Comparison of ENCODE assay signal across 15 mouse cellular contexts in genomic region chr11:77903761-77904160, GRCm38 (mm10). TPM values are rescaled to one million over a fixed set of nuclear protein-coding genes. Genes with fewer than 3 reads are reported as not detected.
DNase-seq lines count a peak whose midpoint lies in the region; ATAC-seq and TF ChIP-seq lines count a peak whose summit lies in the region.
"Had no signal": no experiment of that assay in that cellular context is flagged by ENCODE, and none has a peak within 500 bp of the region (broad histone marks: within the 10 kb centered on the region; RNA-seq: fewer than 3 reads in every experiment).

No protein-coding gene starts in this region.

- ATAC-seq in hindbrain, embryonic 16.5 days = no peak
- ATAC-seq: activated CD4-positive, CD25-positive, alpha-beta regulatory T cell, adult 4 months; CD4-positive, CD25-positive, alpha-beta regulatory T cell, adult 4 months had no signal

- no peak overlapping the region for H3K4me3 ChIP-seq in heart, adult 2 months
- H3K4me3 ChIP-seq in ES-Bruce4 (ENCODE audit: low read depth, low read length) = no peak overlapping the region
- H3K4me3 ChIP-seq in hindbrain, embryonic 16.5 days (ENCODE audit: low read length) = no peak overlapping the region

- 0 out of 2 replicates have a peak, but pooled peaks have one; percentile 9 for TF ChIP-seq CTCF in heart, adult 2 months (IDR thresholded peaks at IDR 0.05)
- TF ChIP-seq CTCF in ES-Bruce4 (IDR thresholded peaks at IDR 0.05; ENCODE audit: low read depth, low read length) = peak; percentile 7

- no peak for TF ChIP-seq POLR2A in heart, adult 2 months (IDR thresholded peaks at IDR 0.05; ENCODE audit: insufficient read depth, low read depth, low read length)
- no peak for TF ChIP-seq POLR2A in ES-Bruce4 (IDR thresholded peaks at IDR 0.05; ENCODE audit: insufficient read depth, low read length)

- no peak for DNase-seq in heart, adult 2 months
- no peak for DNase-seq in heart, postnatal 25 days (ENCODE audit: low spot score)
- DNase-seq in adipocyte (ENCODE audit: low spot score) = peak; percentile 42
- DNase-seq in urinary bladder, postnatal 25 days (ENCODE audit: low spot score) = no peak
- no peak for DNase-seq in adrenal gland, postnatal 36 days
- no peak for DNase-seq in adrenal gland, adult 8-10 months
- DNase-seq: heart, adult 11 months; kidney, postnatal 4 days; lung, adult 18-20 months; right cerebral cortex, adult 18-20 months; thymus, postnatal 4 days had no signal

- no peak overlapping the region for H3K9ac ChIP-seq in heart, adult 2 months (ENCODE audit: low read depth, low read length)
- H3K9ac ChIP-seq in ES-Bruce4 (ENCODE audit: low read depth, poor library complexity, severe bottlenecking) = peak overlapping the region; percentile 12
- 0 out of 2 replicates have a peak overlapping the region, but pooled peaks have one; percentile 19 for H3K9ac ChIP-seq in hindbrain, embryonic 16.5 days (ENCODE audit: low read depth, low read length)

- 20% methylated on average over 3 of the region's 3 CpGs for WGBS in heart, adult 2 months
- 25% methylated on average over 3 of the region's 3 CpGs for WGBS in hindbrain, embryonic 16.5 days

- H3K27ac ChIP-seq in heart, adult 2 months = no peak overlapping the region
- peak overlapping the region; percentile 99 for H3K27ac ChIP-seq in ES-Bruce4 (ENCODE audit: insufficient read depth, low read length)
- H3K27ac ChIP-seq in hindbrain, embryonic 16.5 days (ENCODE audit: low read depth, low read length) = peak overlapping the region; percentile 35; the same call in 1 of the 2 replicates

- no peaks in the 10 kb centered on the region for H3K27me3 ChIP-seq in heart, adult 2 months (ENCODE audit: control insufficient read depth, insufficient read depth, low read length)
- H3K27me3 ChIP-seq in ES-Bruce4 (ENCODE audit: control insufficient read depth, insufficient read depth, low read length, poor library complexity, severe bottlenecking) = no peaks in the 10 kb centered on the region
- no peaks in the 10 kb centered on the region for H3K27me3 ChIP-seq in hindbrain, embryonic 16.5 days (replicated peaks; ENCODE audit: control insufficient read depth, insufficient read depth, low read length)

- H3K9me3 ChIP-seq in ES-Bruce4 (replicated peaks; ENCODE audit: control insufficient read depth, insufficient read depth, low read length, poor library complexity, severe bottlenecking) = no peaks in the 10 kb centered on the region
- no peaks in the 10 kb centered on the region for H3K9me3 ChIP-seq in hindbrain, embryonic 16.5 days (ENCODE audit: control insufficient read depth, low read length)

- no peak for TF ChIP-seq EP300 in heart, adult 2 months (IDR thresholded peaks at IDR 0.05; ENCODE audit: insufficient read depth, low read depth, low read length)
- 0 out of 2 replicates have a peak, but pooled peaks have one; percentile 37 for TF ChIP-seq EP300 in ES-Bruce4 (IDR thresholded peaks at IDR 0.05; ENCODE audit: insufficient read depth, low read depth, low read length)

- H3K4me2 ChIP-seq in hindbrain, embryonic 16.5 days (ENCODE audit: low read length) = no peak overlapping the region

- H3K36me3 ChIP-seq in heart, adult 2 months (ENCODE audit: control insufficient read depth, insufficient read depth, low read length) = no peaks in the 10 kb centered on the region
- H3K36me3 ChIP-seq in ES-Bruce4 (ENCODE audit: control insufficient read depth, insufficient read depth, low read length, poor library complexity, severe bottlenecking) = no peaks in the 10 kb centered on the region
- no peaks in the 10 kb centered on the region for H3K36me3 ChIP-seq in hindbrain, embryonic 16.5 days (ENCODE audit: control insufficient read depth, insufficient read depth, low read length)

- H3K79me2 ChIP-seq in heart, adult 2 months (replicated peaks; ENCODE audit: control insufficient read depth, insufficient read depth, low read length) = no peaks in the 10 kb centered on the region

- no peaks in the 10 kb centered on the region for H3K4me1 ChIP-seq in heart, adult 2 months (ENCODE audit: control insufficient read depth, insufficient read depth, low read length)
- peaks cover 5% of the 10 kb centered on the region for H3K4me1 ChIP-seq in ES-Bruce4 (ENCODE audit: control insufficient read depth, insufficient read depth, low read length)
- H3K4me1 ChIP-seq in hindbrain, embryonic 16.5 days (ENCODE audit: control insufficient read depth, insufficient read depth, low read depth, low read length) = peaks cover 33% of the 10 kb centered on the region

- intact Hi-C loops in heart, adult 2 months (cut with DNase I) = no loop called here
- intact Hi-C loops in heart, postnatal 25 days (cut with DNase I) = no loop called here

RNA-seq across cellular contexts. Expression of gene Pipox, which starts 9.9 kb away (rescaled TPM):
- total RNA-seq in heart, adult 2 months (2021) = under 1 TPM; 0.52 to 0.77 TPM
- polyA plus RNA-seq in heart, adult 2 months (2012; rRNA removed) = 0.47 and 0.82 TPM in 2 replicates
- 1 to 10 TPM in 1 of 2 experiments, under 1 TPM in 1; 0.52 to 1.3 TPM for total RNA-seq in heart, postnatal 25 days (2021)
- 14.3 and 17.0 TPM in 2 replicates for polyA plus RNA-seq in ES-Bruce4 (2011; ENCODE audit: insufficient read depth, insufficient read length, low read depth, missing spikeins)
- polyA plus RNA-seq in hindbrain, embryonic 16.5 days (2015; fragmentation: Nextera tagmentation; extraction: Ambion mirVana) = 5.9 and 7.7 TPM in 2 replicates
- total RNA-seq in adrenal gland, postnatal 36 days (2021) = 1 to 10 TPM; 1.2 to 3.2 TPM
- total RNA-seq in adrenal gland, adult 8-10 months (2022) = 1 to 10 TPM in 2 of 4 experiments, under 1 TPM in 2; 0.89 to 2.4 (median 1.5) TPM

RNA-seq across cellular contexts. Expression of gene Sez6, which starts 26.8 kb away (rescaled TPM):
- under 1 TPM; 0.68 to 0.80 TPM for total RNA-seq in heart, adult 2 months (2021)
- polyA plus RNA-seq in heart, adult 2 months (2012; rRNA removed) = 0.59 and 0.70 TPM in 2 replicates
- under 1 TPM; 0.21 to 0.22 TPM for total RNA-seq in heart, postnatal 25 days (2021)
- 0.33 and 0.57 TPM in 2 replicates for polyA plus RNA-seq in ES-Bruce4 (2011; ENCODE audit: insufficient read depth, insufficient read length, low read depth, missing spikeins)
- 132 and 156 TPM in 2 replicates for polyA plus RNA-seq in hindbrain, embryonic 16.5 days (2015; fragmentation: Nextera tagmentation; extraction: Ambion mirVana)
- total RNA-seq in adrenal gland, postnatal 36 days (2021) = 1 to 10 TPM; 1.7 to 1.9 TPM
- total RNA-seq in adrenal gland, adult 8-10 months (2022) = 1 to 10 TPM; 3.1 to 6.8 (median 4.0) TPM
- polyA plus RNA-seq: CD4-positive, CD25-positive, alpha-beta regulatory T cell, adult 4 months had no signal
